Mouse (Mus musculus) c-Kit-negative CD71-positive TER-119-positive erythroid progenitor cells, embryonic 14.5 days (primary cell): ENCODE measurements around the gene Cdh20.

Source experiments
- DNase-seq: peaks from one replicate; pipeline ENCODE4 v3.0.0-alpha.2; 2013; ENCODE audit warnings: low read depth, low spot score

Gene Cdh20

DNA sequence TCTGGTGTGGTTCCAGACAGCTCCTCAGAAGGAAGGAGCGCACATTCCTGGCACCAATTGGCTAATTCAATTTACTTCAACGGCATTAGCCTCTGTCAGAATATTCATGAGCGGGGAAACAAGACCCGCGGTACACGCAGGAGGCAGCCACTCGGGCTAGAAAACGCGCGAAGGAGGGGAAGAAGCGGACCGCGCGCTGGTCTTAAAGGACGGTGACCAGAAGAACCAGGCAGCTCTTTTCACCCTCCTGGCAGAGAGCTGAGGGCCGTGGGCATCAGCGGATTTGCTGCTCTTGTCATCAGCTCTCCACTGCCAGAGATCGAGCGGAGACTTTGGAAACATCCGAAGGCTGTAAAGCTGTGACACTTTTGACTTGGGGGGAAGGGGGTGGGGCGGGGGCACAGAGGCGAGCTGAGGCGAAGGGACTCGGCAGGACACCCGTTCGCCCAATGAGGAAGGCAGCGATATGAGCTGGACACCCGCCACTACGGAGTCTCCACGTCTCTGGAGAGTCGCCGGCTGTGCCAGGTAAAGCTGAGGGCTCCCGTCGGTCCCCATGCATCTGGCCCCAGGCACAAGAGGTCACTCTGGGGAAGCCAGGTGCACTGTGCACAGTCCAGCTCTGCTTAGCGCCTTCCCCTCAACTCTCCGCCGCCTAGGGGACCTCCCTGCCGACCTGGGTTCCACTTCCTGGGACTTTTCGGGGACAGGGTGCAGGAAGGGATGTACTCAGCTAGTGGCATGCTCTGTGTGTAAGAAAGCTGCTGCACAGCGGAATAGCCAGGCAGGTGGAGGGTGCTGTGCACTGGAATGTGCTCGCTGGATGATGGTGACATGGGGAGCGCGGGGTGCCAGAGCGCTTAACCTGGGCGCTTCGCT, at the start of gene Cdh20:
TSS of gene Cdh20 (plus strand) at position 159 of the 879 bp plus-strand sequence.
- no peak for DNase-seq

DNA sequence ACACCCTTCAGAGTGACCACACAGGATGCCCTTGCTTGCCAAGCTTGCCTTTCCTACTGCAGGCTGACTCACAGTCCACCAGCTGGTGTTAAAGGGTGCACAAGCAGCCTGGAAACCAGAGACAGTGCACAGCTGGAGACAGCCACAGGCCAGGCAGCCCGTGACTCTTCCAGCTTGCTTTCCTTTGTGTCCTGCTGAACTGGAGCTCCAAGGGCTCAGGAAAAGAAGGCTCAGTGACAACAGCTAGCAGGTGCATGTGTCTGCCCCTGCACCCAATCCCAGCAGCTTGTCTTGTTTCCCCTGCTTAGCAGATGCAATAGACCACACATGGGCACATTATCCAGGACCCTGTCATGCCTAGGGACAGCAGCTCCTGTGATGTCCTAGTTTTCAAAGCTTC, 21.5 kb upstream of the Cdh20 start:
- DNase-seq, result no peak

DNA sequence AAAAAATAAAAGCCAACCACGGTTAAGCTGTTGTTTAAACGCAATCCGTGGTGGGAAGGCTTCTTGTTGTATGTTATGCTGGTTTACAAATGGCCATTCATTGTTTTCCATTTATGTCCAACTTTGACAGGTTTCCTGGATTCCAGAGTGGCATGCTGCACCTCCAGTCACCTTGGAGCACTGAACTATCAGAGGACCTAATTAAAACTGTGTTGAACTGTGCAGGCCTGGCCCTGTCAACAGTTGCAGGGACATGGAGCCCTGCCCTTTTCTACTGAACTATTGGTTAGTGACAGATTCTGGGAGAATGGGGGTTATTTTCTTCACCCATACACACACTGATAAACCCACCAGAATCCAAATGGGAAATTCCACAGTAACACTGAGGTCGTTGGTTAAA, 20.9 kb upstream of the Cdh20 start:
- DNase-seq, result no peak

DNA sequence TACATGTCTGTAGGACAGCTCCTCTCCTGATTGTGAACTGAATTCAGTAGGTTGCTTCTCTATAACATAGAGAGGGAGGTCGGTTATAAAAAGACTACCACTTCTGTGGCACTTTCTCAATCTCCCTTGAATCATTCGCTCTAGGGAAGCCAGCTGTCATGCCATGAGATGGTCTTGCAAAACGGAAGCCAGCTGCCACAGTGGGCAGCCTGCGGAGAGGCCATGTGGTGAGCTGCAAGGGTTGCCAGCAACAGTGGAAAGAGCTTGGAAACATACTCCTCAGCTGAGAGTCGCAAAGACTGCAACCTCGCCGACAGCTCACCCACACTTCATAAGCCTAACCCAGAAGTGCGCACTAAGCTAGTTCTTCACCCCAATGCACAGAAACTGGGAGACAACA, 13.8 kb upstream of the Cdh20 start:
- DNase-seq, result no peak

- DNase-seq, result no peak
Measured at GRCm38 (mm10) chr1:104755896-104756295, 12.4 kb upstream of the Cdh20 start.

DNA sequence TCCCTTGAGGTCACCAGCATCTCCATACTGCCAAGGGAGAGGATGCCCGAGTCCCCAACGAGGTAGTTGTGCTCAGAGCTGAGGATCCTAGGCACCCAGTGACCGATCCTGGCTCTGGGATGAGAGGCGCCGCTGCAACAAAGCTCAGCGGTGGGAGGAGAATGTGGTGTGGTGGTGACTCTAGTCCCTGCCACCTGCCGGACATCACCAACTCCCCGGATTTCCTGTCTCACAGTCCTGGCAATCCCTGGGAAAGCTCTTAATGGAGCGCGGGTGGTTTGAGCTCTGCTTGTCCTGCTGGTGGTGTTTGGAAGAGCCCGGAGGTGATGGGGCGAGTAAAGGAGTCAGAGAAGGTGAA, 900 bp downstream of the Cdh20 start:
- no peak for DNase-seq

DNA sequence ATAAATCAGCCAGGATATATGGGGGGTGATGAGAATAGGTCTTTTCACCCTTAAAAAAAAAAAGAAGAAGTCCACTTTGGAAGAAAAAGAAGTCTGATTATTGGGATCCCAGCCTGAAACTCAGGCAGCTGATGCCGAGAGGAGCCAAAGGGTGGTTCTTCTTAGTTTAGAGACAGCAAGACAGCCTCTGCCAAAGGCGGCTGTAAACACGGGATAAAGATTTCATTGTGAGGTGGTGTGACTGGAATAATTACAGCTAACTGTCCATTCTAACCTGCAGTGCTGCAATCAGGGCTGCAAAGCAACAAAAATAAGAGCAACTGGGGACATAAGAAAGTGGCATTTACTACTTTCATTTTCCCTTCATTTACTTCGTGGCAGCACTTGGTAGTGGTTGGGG, 3.6 kb downstream of the Cdh20 start:
- DNase-seq, result no peak

DNA sequence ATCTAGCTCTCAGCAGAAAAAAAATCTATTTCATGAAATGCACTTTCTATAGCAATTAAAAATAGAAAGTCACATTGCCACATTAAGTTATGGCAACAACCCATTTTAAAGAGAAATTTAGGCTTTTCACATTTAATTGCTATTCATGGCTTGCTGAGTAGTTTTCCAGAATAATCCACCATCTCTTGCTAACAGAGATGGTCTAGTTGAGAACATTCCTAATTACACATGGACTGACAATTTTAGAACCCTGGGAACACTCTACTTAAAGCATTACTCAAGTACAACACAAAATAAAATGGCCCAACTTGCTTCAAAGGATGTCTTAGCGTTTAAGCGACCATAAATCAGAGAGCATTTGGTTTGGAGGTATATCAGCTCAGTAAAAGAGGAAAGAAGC, 4.9 kb downstream of the Cdh20 start:
- DNase-seq, result no peak

DNA sequence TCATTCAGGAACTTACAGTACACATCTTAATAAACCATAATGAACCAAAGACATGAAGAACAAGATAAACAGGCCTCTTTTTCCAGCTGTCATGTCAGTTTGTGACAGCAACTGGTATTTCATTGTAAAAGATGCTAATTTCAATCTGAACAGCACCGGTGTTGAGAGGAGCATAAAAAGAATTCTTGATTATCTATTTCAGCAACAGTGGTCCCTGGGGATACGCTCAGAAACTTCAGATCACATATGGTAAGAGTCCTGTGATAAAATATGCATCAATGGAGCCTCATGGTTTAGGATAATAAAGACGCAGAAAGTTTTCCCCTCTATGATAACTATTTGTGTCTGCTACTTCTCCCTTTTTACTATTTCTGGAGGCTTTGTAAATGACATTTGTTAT, 25.2 kb downstream of the Cdh20 start:
- no peak for DNase-seq

DNA sequence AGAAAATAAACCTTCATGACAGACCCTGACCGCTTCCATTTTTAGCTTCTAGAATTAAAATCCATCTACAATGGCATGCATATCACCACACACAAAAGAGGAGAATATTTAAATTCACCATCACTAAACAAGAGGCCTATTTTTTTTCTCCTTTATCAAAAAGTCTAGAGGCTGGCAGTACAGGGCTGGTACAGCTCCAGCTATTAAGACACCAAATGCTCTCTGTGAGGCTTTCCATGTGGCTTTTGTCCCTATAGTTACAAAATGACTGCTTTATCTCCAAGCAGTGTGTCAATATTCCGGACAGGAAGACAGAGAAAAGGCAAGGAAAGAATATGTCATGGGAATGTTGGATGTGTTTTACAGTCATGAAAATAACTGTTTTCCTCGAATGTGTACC, 27.8 kb downstream of the Cdh20 start:
- DNase-seq, result no peak

DNA sequence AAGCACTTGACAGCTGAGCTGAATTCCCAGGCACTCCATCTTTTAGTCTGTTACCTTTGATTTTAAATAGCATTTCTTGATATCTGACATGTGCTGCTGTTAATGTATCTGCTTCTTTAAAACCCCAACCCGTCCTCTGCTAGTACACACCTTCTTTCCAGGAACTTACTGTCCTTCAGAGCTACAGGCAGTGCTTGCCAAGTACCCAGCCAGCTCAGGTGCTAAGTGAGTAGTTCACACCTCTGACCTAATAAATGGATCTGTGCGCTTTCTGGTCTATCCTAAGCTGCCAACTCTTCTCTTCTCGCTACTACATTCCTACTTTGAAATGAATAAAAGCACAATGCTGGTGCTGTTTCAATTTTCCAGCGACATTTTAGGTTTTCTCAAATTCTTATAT, 28.8 kb downstream of the Cdh20 start:
- DNase-seq, result no peak

- no peak for DNase-seq
Measured at GRCm38 (mm10) chr1:104804746-104805145, 36.4 kb downstream of the Cdh20 start.

GRCm38 (mm10) chr1:104807214-104807613, 38.9 kb downstream of the Cdh20 start:
- DNase-seq, result no peak

DNA sequence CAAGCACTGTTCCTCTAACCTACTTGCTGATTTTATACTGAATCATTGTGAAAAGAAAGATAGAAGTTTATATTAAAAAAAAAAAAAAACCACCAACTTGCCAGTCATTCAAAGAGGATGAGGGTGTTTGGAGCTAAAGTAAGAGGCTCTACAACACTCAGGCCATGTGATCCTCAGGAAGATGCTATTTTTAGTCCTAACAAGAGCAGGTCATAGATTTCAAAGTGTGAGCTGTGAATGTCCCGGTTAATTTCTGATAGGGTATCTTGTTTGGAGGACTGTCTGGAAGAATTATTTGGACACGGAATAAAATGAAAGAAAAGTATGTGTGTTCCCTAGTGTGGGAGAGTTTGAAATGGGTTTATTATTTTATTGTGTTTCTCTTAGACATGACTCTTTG, 49.2 kb downstream of the Cdh20 start:
- no peak for DNase-seq

DNA sequence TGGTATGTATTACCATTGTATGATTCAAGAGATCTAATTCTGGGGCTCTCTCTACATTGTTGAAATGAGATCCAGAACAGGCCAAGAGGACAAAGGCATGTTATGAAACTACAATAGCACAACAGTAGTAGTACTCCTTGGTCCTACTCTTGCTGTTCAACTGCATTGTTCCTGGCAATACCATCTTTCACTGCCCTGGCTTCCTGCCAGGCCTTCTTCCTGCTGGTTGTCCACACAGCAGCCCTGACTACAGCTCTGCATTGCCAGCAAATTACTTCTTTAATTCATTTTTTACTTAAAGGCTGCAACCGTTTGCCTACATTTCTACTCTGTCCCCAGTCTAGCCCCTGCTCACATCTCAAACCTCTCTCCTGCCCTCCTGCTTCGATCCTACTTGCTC, 59.8 kb downstream of the Cdh20 start:
- DNase-seq, result no peak

GRCm38 (mm10) chr1:104838206-104838915, 70.0 kb downstream of the Cdh20 start:
- DNase-seq, result no peak

DNA sequence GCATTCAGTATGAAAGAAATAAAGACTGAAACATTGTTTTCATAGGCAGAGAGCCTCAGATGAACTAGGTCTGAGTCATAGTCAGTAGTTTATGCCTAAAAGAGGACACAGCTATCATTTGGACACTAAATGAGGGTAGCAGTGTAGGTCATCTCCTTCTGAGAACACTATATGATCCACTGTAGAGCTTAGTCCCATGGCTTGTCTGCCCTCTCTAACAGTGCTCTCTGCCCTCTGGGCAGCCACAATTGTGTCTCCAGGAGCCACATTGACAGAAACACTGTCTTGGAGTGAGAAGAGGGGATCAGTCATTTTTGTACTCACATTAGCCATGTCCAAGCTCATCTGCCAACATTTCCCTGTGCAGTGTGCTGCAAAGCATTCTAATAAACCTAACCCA, 70.7 kb downstream of the Cdh20 start:
- DNase-seq, result no peak

- no peak for DNase-seq
Measured at GRCm38 (mm10) chr1:104848256-104848919, 80.1 kb downstream of the Cdh20 start.

GRCm38 (mm10) chr1:104848920-104849272, 80.6 kb downstream of the Cdh20 start:
- no peak for DNase-seq

DNA sequence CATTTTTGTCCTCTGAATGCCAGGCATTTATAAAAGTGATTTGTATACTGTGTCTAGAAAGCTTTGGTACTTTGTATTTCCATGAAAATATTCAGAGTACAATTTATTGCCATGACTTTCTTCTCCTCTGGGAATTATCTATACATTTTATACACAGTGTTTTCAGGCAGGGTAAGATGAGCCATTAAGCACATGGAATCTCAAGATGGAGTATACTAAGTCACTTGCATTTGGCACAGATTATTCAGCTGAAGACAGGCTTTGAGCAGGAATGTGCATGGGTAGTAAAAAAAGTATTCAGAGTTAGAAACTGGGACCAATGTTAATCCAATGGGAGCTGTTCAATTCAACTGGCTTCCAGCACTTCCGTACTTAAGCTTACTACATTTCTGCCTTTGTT, 109.1 kb downstream of the Cdh20 start:
- DNase-seq, result no peak

- DNase-seq, result no peak
Measured at GRCm38 (mm10) chr1:104901815-104902214, 133.5 kb downstream of the Cdh20 start.

- no peak for DNase-seq
Measured at GRCm38 (mm10) chr1:104903409-104903808, 135.1 kb downstream of the Cdh20 start.

DNA sequence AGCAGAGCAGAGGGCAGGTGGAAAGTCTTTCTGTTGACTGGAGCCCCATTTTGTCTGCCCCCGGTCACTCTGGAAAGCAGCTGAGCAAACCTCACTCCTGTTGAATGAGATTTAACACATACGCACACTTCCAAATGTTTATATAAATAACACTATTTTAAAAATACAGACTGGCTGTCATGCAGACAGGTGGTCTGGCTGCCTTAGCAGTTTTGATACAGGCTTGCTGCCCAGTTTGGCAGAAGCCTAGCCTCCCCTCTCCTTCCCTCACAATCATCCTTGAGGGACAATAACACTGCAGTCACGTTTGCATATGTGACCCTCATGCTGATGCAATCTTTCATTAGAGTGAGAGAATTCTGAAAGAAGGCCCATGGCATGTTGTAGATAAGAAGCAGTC, 144.1 kb downstream of the Cdh20 start:
- DNase-seq, result no peak
